Mouse (Mus musculus) testis, adult 2 months (tissue): ENCODE results near the gene Crispld2.

Experiments used
- CTCF ChIP-seq: fragments of 200-500 bp; IDR thresholded peaks from 2 replicates; pipeline ENCODE4 v1.5.1; 2012; ENCODE audit warnings: low read depth, mild to moderate bottlenecking, inconsistent platforms, low read length, moderate library complexity; ENCODE audit not compliant: control insufficient read depth, insufficient read depth, insufficient replicate concordance
- POLR2A ChIP-seq: fragments of 200-500 bp; IDR thresholded peaks from 2 replicates; pipeline ENCODE4 v1.6.1; 2012; ENCODE audit warnings: low read depth, mild to moderate bottlenecking, inconsistent platforms, low read length, moderate library complexity; ENCODE audit not compliant: control insufficient read depth

- TF ChIP-seq CTCF (no peak), POLR2A (no peak)
Measured at GRCm38 (mm10) chr8:120014267-120015023, 22.2 kb downstream of the Crispld2 start.
